Mouse (Mus musculus) thymus, postnatal 10 days (tissue): Measurements from ENCODE around the gene Cbx1.
"Not testable (repeated sequence)": the region's sequence is repeated elsewhere in the genome, so short reads cannot be mapped to it uniquely, and the experiment has no call there.

ENCODE experiments used
- DNase-seq, 2 experiments: peaks; one replicate each; pipeline ENCODE4 v3.0.0; 2021; ENCODE audit warnings: low spot score in 2 of 2

Cbx1 gene

DNA sequence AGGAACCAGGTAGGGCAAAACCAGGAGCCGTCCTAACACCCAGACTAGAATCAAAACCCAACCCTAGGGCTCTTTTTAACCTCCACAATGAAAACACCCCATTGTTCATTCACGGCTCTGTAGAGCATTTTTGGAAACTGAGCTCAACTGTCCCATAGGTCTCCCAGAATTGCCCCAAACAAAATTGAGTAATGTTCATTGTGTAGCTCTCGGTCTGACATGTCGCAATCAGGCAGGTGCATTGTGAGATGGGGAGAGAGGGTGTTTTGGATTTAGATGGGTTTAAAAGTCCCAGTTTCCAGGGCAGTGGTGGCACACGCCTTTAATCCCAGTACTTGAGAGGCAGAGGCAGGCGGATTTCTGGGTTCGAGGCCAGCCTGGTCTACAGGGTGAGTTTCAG lies 50.5 kb downstream of the Cbx1 start:
- no peak for DNase-seq

GRCm38 (mm10) chr11:96839877-96840276 lies 51.0 kb downstream of the Cbx1 start:
- no peak for DNase-seq

GRCm38 (mm10) chr11:96840290-96840689 lies 51.4 kb downstream of the Cbx1 start:
- DNase-seq: no peak

- DNase-seq: no peak
These were observed 54.7 kb downstream of the Cbx1 start for GRCm38 (mm10) chr11:96843627-96844026.

- no peak for DNase-seq
These were observed 58.3 kb downstream of the Cbx1 start for GRCm38 (mm10) chr11:96847240-96847639.

GRCm38 (mm10) chr11:96848694-96849093 lies 59.8 kb downstream of the Cbx1 start:
- no peak for DNase-seq

DNA sequence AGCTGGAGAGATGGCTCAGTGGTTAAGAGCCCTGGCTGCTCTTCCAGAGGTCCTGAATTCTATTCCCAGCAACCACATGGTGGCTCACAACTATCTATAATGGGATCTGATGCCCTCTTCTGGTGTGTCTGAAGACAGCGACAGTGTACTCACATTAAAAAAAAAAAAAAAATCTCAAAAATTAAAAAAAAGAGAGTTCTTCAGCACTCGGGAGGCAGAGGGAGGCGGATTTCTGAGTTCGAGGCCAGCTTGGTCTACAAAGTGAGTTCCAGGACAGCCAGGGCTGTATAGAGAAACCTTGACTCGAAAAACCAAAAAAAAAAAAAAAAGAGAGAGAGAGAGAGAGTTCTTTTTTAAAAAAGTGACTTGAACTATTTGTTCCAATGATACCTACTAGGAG lies 60.2 kb downstream of the Cbx1 start:
- not testable (repeated sequence) for DNase-seq

DNA sequence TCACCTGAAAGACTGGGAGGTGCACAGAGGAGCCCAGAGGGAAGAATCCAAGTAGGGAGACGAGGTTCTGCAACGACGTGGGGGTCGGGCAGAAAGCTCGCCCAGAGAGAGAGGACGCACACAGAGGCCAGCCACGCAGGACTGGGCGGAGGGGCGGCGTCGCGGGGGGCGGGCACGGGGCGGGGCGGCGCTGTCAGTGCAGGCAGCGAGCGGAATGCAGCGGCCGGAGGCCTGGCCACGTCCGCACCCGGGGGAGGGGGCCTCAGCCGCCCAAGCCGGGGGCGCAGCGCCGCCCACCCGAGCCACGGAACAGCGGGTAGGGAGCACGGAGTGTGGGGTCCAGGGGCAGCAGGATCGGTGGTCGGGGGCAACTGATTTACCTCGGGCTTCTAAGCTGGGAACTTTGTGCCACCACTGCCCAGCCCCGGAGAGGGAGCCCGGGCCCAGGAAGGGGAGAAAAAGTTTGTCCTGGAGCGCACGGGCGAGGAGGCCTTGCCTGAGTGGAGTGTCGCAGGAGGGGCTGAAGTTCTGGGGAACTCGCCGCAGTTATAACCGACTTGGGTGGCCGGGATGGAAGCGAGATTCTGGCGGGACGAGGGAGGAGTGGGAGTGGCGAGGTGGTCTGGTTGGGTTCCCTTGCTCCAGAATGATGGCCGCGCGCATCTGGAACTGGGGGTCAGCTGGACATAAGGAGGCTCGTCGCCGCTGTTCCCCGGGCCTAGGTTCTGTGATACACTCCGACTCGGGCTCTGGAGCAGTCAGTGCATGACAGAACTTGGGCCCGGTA lies 60.9 kb downstream of the Cbx1 start, which contains the start of gene Copz2:
Gene Copz2, plus strand, starts transcription at position 190 of the 787 bp plus-strand sequence.
- no peak for DNase-seq

- no peak for DNase-seq
These were observed 68.5 kb downstream of the Cbx1 start for GRCm38 (mm10) chr11:96857446-96857845.
